Mouse (Mus musculus) liver, adult 2 months (tissue): ENCODE results near the gene Camsap1.

Experiments used
- CTCF ChIP-seq: fragments of 200-500 bp; IDR thresholded peaks from 2 replicates; pipeline ENCODE4 v1.5.1; 2011; ENCODE audit warnings: low read depth, low read length, control low read depth
- POLR2A ChIP-seq: fragments of 200-500 bp; IDR thresholded peaks from 2 replicates; pipeline ENCODE4 v1.6.1; 2011; ENCODE audit warnings: low read length, control low read depth; ENCODE audit not compliant: insufficient read depth; ENCODE audit errors: extremely low read depth

DNA sequence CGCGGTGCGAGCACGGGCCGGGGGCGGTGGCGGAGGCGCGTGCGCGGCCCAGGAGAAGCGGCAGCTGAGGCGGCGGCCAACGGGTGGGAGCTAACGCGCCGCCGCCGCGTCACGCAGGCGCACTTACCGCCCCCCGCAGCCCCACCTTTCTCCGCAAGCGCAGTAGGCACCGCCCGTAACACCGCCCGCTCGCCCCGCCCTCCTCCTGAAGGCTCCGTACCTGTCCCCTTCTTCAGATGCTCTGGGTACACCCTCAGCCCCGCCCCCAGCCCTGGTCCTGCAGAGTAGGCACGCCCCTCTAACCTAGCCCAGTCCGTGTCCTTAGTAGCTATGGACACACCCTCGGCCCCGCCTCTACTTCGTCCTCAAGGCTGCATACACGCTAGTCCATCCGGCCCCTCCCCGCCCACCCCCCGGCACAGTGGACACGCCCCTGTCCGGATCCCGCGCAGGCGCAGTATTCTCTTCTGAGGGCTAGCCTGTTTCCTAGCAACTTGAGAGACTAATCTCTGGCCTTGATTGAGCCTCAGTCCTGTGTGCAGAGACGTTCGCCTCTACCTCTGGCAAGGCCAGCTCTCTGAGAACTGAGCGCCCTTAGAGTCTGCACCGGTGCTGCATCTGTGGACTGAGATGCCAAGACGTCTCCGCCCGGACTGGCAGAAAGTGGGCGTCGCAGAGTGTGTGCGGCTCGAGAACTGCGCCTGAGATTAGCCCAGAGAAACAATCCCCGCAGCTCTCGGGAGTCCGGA lies at the start of gene Camsap1:
- TF ChIP-seq CTCF: no peak
- 0 out of 2 replicates have a peak, but pooled peaks have one; percentile 26 for TF ChIP-seq POLR2A
